Mouse (Mus musculus) liver, embryonic 15.5 days (tissue): ENCODE data around the gene Trabd2b. TPM values are rescaled to one million over a fixed set of nuclear protein-coding genes. Genes with fewer than 3 reads are reported as not detected.
A peak's percentile ranks its signal among the peaks of the same experiment; 100 is the strongest.

ENCODE experiments used
- ATAC-seq: fragments of 200-750 bp; cut with Nextera tagmentation; 2 replicates; pipeline ENCODE4 v1.8.0; 2017; ENCODE audit warnings: moderate number of reproducible peaks, mild to moderate bottlenecking, moderate library complexity; ENCODE audit not compliant: insufficient read depth
- H3K27ac ChIP-seq: fragments of 300-500 bp; sonication (generic); replicated peaks from 2 replicates; pipeline ENCODE4 v1.5.1; 2015; ENCODE audit warnings: mild to moderate bottlenecking, inconsistent platforms
- H3K27me3 ChIP-seq: fragments of 300-500 bp; sonication (generic); 2 replicates; pipeline ENCODE4 v1.6.1; 2015; ENCODE audit warnings: mild to moderate bottlenecking, inconsistent platforms
- H3K36me3 ChIP-seq: fragments of 300-500 bp; sonication (generic); replicated peaks from 2 replicates; pipeline ENCODE4 v1.6.1; 2015; ENCODE audit warnings: moderate library complexity, mild to moderate bottlenecking, inconsistent platforms
- H3K4me1 ChIP-seq: fragments of 300-500 bp; sonication (generic); replicated peaks from 2 replicates; pipeline ENCODE4 v1.6.1; 2015; ENCODE audit warnings: inconsistent platforms
- H3K4me2 ChIP-seq: fragments of 300-500 bp; sonication (generic); 2 replicates; pipeline ENCODE4 v1.6.1; 2015; ENCODE audit warnings: moderate library complexity, mild to moderate bottlenecking, inconsistent platforms
- H3K4me3 ChIP-seq: fragments of 300-500 bp; sonication (generic); replicated peaks from 2 replicates; pipeline ENCODE4 v1.5.1; 2015; ENCODE audit warnings: mild to moderate bottlenecking, inconsistent platforms
- H3K9ac ChIP-seq: fragments of 300-500 bp; sonication (generic); 2 replicates; pipeline ENCODE4 v1.6.1; 2015; ENCODE audit warnings: moderate library complexity, mild to moderate bottlenecking, inconsistent platforms
- H3K9me3 ChIP-seq: fragments of 300-500 bp; sonication (generic); replicated peaks from 2 replicates; pipeline ENCODE4 v1.6.1; 2016; ENCODE audit warnings: inconsistent platforms
- WGBS: fragments of 180-500 bp; shearing (Covaris S2); methylation state at CpG from one replicate; pipeline ENCODE4 v1.1.7; 2015; ENCODE audit warnings: mixed read lengths; ENCODE audit not compliant: insufficient replicate concordance; 5-methylcytosine and 5-hydroxymethylcytosine counted together
- polyA plus RNA-seq: library from polyadenylated mRNA; unstranded; fragments of >200 nt; fragmentation: Nextera tagmentation; extraction: Ambion mirVana; gene quantifications from 2 replicates; pipeline ENCODE4 v1.2.1, GENCODE M21; 2015

The Trabd2b gene
- polyA plus RNA-seq, 1 experiment from 2014 or later: 0.08 TPM

- Histone ChIP-seq H3K4me1 (no peaks in the 10 kb centered on the region), H3K27me3 (peaks cover 5% of the 10 kb centered on the region; the same call in 1 of the 2 replicates), H3K36me3 (no peaks in the 10 kb centered on the region), H3K27ac (no peak overlapping the region), H3K4me3 (no peak overlapping the region), H3K9ac (no peak overlapping the region), H3K4me2 (no peak overlapping the region), H3K9me3 (no peaks in the 10 kb centered on the region)
- 66% methylated on average over 5 of the region's 5 CpGs for WGBS
- ATAC-seq: no peak
These were observed 245.1 kb downstream of the Trabd2b start for GRCm38 (mm10) chr4:114651606-114652005.

GRCm38 (mm10) chr4:114652400-114652799 lies 245.9 kb downstream of the Trabd2b start:
- Histone ChIP-seq H3K4me2 (no peak overlapping the region), H3K36me3 (no peaks in the 10 kb centered on the region), H3K27me3 (peaks cover 2% of the 10 kb centered on the region; the same call in 1 of the 2 replicates), H3K9ac (no peak overlapping the region), H3K9me3 (no peaks in the 10 kb centered on the region), H3K4me1 (no peaks in the 10 kb centered on the region), H3K27ac (no peak overlapping the region), H3K4me3 (no peak overlapping the region)
- 34% methylated on average over 4 of the region's 4 CpGs for WGBS
- ATAC-seq: no peak

- ATAC-seq: no peak
- 31% methylated on average over 2 of the region's 2 CpGs for WGBS
- Histone ChIP-seq H3K4me1 (no peaks in the 10 kb centered on the region), H3K9me3 (no peaks in the 10 kb centered on the region), H3K36me3 (no peaks in the 10 kb centered on the region), H3K27ac (no peak overlapping the region), H3K4me2 (no peak overlapping the region), H3K27me3 (no peaks in the 10 kb centered on the region), H3K4me3 (no peak overlapping the region), H3K9ac (no peak overlapping the region)
These were observed 251.4 kb downstream of the Trabd2b start for GRCm38 (mm10) chr4:114657933-114658332.

GRCm38 (mm10) chr4:114659876-114660275 lies 253.4 kb downstream of the Trabd2b start:
- Histone ChIP-seq H3K9ac (no peak overlapping the region), H3K4me1 (peaks cover 16% of the 10 kb centered on the region), H3K4me3 (no peak overlapping the region), H3K36me3 (no peaks in the 10 kb centered on the region), H3K27me3 (peaks cover 4% of the 10 kb centered on the region; the same call in 1 of the 2 replicates), H3K4me2 (no peak overlapping the region), H3K27ac (no peak overlapping the region), H3K9me3 (no peaks in the 10 kb centered on the region)
- ATAC-seq: no peak
- 45% methylated on average over 5 of the region's 5 CpGs for WGBS

GRCm38 (mm10) chr4:114664063-114665036 lies 257.8 kb downstream of the Trabd2b start:
- 12% methylated on average over 9 of the region's 9 CpGs for WGBS

More at GRCm38 (mm10) chr4:114664063-114665036, 257.8 kb downstream of the Trabd2b start:
- no peak overlapping the region for H3K9ac ChIP-seq
- no peak overlapping the region for H3K4me2 ChIP-seq
- H3K4me1 ChIP-seq: peaks cover 36% of the 10 kb centered on the region
- H3K36me3 ChIP-seq: no peaks in the 10 kb centered on the region
- H3K4me3 ChIP-seq: no peak overlapping the region
- ATAC-seq: peak; percentile 87
- H3K27ac ChIP-seq: no peak overlapping the region
- H3K9me3 ChIP-seq: no peaks in the 10 kb centered on the region
- peaks cover 46% of the 10 kb centered on the region for H3K27me3 ChIP-seq

Other genes with a start within 250 kb of the Trabd2b start
- gene Skint11, start 243.3 kb upstream of the Trabd2b start, polyA plus RNA-seq: not detected in 2 replicates